Mouse (Mus musculus): ENCODE measurements at regions not wholly inside any gene's neighbourhood (a gene's known extent, or its start where the extent isn't known, plus 50 kb on each side); places are given as distances from the start of the nearest gene placed in this dataset.

DNA sequence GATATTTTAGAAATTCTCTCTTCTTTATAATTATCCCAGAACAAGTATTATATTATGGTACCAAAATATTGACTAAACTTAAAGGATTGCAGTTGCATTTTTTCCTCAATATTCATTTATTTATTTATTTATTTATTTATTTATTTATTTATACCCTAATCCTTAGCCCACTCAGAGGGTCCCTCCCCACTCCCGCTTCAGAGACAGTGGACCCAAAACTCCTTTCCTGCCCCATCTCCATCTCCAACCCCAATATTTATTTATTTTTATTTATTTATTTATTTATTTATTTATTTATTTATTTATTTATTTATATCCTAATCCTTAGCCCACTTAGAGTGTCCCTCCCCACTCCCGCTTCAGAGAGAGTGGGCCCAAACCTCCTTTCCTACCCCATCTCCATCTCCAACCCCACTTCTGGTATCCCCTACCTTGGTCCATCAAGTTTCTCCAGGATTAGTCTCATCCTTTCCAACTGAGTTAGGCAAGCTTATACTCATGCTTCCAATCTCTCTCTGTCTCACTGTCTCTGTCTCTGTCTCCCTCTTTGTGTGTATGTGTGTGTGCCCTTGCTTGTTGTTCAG is 1340.8 kb downstream of the Cntnap5b start:
- no peak for DNase-seq (ENCODE audit: low spot score)
- Histone ChIP-seq H3K4me3 (replicated peaks; ENCODE audit: low read length) (no peak overlapping the region), H3K4me2 (replicated peaks) (no peak overlapping the region), H3K4me1 (replicated peaks; ENCODE audit: control insufficient read depth, insufficient read depth, low read length) (no peaks in the 10 kb centered on the region), H3K36me3 (replicated peaks; ENCODE audit: control insufficient read depth, insufficient read depth) (no peaks in the 10 kb centered on the region), H3K27ac (no peak overlapping the region), H3K27me3 (ENCODE audit: control insufficient read depth, insufficient read depth, low read length) (no peaks in the 10 kb centered on the region), H3K9ac (no peak overlapping the region), H3K9me3 (ENCODE audit: control insufficient read depth, low read length) (no peaks in the 10 kb centered on the region)
- ATAC-seq (ENCODE audit: low FRiP score): 0 out of 2 replicates have a peak, but pooled peaks have one; percentile 43
- WGBS: 98% methylated on average over 2 of the region's 2 CpGs

DNA sequence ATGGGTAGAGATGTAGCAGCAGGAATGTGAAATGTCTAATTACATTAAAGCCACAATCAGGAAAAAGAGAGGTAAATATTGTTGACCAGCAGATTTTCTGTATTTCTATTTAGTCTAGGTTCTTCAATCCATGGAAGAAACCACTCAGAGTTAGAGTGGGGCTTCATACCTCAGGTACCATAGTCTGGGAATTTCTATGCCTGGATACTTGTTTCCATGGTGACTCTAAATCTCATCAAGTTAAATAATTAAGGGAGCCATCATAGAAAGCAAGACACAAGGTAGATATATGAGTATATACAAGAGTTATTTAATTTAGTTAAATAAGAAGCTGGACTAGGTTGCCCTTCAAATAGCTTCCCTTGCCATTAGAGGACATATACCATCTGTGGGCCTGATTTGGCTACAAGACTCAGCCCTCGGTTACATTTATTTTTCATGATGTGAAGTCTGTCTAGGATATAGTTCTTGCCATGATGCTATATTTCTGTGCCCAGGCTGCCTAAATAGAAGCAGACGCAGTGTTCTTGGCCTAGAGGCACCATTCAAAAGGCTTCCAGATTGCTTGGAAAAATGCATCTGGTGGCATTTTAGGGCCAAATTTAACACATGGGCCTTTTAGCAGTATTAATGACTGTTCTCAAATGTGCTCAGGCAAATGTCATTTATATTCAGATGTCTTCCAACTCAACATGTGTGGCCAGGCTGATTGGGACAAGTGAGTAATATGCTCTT is 1349.7 kb downstream of the Cntnap5b start:
- Histone ChIP-seq H3K27me3 (ENCODE audit: control insufficient read depth, insufficient read depth, low read length) (no peaks in the 10 kb centered on the region), H3K4me2 (replicated peaks) (no peak overlapping the region), H3K9me3 (ENCODE audit: control insufficient read depth, low read length) (no peaks in the 10 kb centered on the region), H3K27ac (no peak overlapping the region), H3K4me1 (replicated peaks; ENCODE audit: control insufficient read depth, insufficient read depth, low read length) (no peaks in the 10 kb centered on the region), H3K36me3 (replicated peaks; ENCODE audit: control insufficient read depth, insufficient read depth) (no peaks in the 10 kb centered on the region), H3K4me3 (replicated peaks; ENCODE audit: low read length) (no peak overlapping the region), H3K9ac (no peak overlapping the region)
- WGBS: 84% methylated on average over 2 of the region's 2 CpGs
- no peak for DNase-seq (ENCODE audit: low spot score)
- ATAC-seq (ENCODE audit: low FRiP score): no peak

DNA sequence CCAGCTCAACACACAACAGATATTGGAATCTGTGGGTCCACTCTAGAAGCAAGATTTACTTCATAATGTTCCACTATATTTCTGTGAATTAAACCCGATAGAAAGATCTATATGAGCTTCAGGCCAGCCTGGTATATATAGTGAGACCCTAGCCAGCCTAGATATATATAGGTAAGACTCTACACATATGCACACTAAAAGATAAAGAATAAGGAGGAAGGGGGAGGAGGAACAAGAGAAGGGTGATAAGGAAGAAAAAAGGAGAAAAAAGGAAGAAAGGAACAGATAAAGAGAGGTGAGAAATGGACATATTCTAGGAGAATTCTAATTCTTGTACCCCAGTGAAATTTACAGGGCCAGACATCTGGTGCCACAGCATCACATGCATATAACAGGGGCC is 1354.7 kb downstream of the Cntnap5b start:
- Histone ChIP-seq H3K4me2 (replicated peaks) (no peak overlapping the region), H3K9ac (no peak overlapping the region), H3K4me3 (replicated peaks; ENCODE audit: low read length) (no peak overlapping the region), H3K27me3 (ENCODE audit: control insufficient read depth, insufficient read depth, low read length) (no peaks in the 10 kb centered on the region), H3K9me3 (ENCODE audit: control insufficient read depth, low read length) (no peaks in the 10 kb centered on the region), H3K36me3 (replicated peaks; ENCODE audit: control insufficient read depth, insufficient read depth) (no peaks in the 10 kb centered on the region), H3K4me1 (replicated peaks; ENCODE audit: control insufficient read depth, insufficient read depth, low read length) (no peaks in the 10 kb centered on the region), H3K27ac (no peak overlapping the region)
- WGBS: 88% methylated on average over 1 of the region's 1 CpGs
- DNase-seq (ENCODE audit: low spot score): no peak
- ATAC-seq (ENCODE audit: low FRiP score): no peak

DNA sequence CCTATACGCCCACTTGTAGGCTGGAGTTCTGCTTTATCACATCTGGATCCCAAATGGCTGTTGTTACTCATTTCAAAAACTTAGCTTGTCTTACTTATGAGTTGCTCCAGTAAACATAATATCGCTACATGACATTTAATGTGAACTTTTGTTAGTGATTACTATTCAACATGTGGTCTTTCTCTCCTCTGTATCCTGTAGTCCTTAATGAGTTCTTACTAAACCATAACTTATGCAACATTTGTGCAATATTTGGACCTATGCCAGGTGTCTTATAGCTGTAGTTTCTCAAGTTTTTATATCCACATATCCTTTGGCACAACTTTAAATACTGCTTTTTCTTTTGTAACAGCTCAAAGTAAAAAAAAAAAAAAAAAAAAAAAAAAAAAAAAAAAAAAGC is 1394.1 kb downstream of the Cntnap5b start:
- Histone ChIP-seq H3K36me3 (replicated peaks; ENCODE audit: control insufficient read depth, insufficient read depth) (no peaks in the 10 kb centered on the region), H3K9ac (no peak overlapping the region), H3K27me3 (ENCODE audit: control insufficient read depth, insufficient read depth, low read length) (no peaks in the 10 kb centered on the region), H3K4me1 (replicated peaks; ENCODE audit: control insufficient read depth, insufficient read depth, low read length) (no peaks in the 10 kb centered on the region), H3K9me3 (ENCODE audit: control insufficient read depth, low read length) (no peaks in the 10 kb centered on the region), H3K4me3 (replicated peaks; ENCODE audit: low read length) (no peak overlapping the region), H3K27ac (no peak overlapping the region), H3K4me2 (replicated peaks) (no peak overlapping the region)
- DNase-seq (ENCODE audit: low spot score) (no peak), ATAC-seq (ENCODE audit: low FRiP score) (no peak)
- 94% methylated on average over 2 of the region's 2 CpGs for WGBS

Data from hindbrain, embryonic 14.5 days (tissue).